Mouse (Mus musculus) liver, embryonic 11.5 days (tissue): Measurements from ENCODE around the gene Dhx30. TPM values are rescaled to one million over a fixed set of nuclear protein-coding genes. Genes with fewer than 3 reads are reported as not detected.

ENCODE experiments used
- ATAC-seq: fragments of 200-750 bp; cut with Nextera tagmentation; replicated peaks from 2 replicates; pipeline ENCODE4 v1.8.0; 2017; ENCODE audit warnings: moderate number of reproducible peaks, mild to moderate bottlenecking, moderate TSS enrichment, moderate library complexity; ENCODE audit not compliant: low FRiP score
- DNase-seq: peaks from one replicate; pipeline ENCODE4 v3.0.0-alpha.2; 2017; ENCODE audit warnings: low spot score
- H3K27ac ChIP-seq: fragments of 300-500 bp; sonication (generic); 2 replicates; pipeline ENCODE4 v1.5.1; 2014; ENCODE audit warnings: mild to moderate bottlenecking, low read depth, low read length, control low read depth
- H3K27me3 ChIP-seq: fragments of 300-500 bp; sonication (generic); replicated peaks from 2 replicates; pipeline ENCODE4 v1.6.1; 2014; ENCODE audit warnings: low read length, mixed read lengths; ENCODE audit not compliant: control insufficient read depth, insufficient read depth
- H3K36me3 ChIP-seq: fragments of 300-500 bp; sonication (generic); 2 replicates; pipeline ENCODE4 v1.6.1; 2014; ENCODE audit warnings: mild to moderate bottlenecking, low read length, moderate library complexity, mixed read lengths; ENCODE audit not compliant: control insufficient read depth, insufficient read depth
- H3K4me1 ChIP-seq: fragments of 300-500 bp; sonication (generic); replicated peaks from 2 replicates; pipeline ENCODE4 v1.6.1; 2014; ENCODE audit warnings: low read length, mixed read lengths; ENCODE audit not compliant: control insufficient read depth, insufficient read depth
- H3K4me2 ChIP-seq: fragments of 300-500 bp; sonication (generic); 2 replicates; pipeline ENCODE4 v1.6.1; 2014; ENCODE audit warnings: mild to moderate bottlenecking, control low read depth, moderate library complexity
- H3K4me3 ChIP-seq: fragments of 300-500 bp; sonication (generic); 2 replicates; pipeline ENCODE4 v1.5.1; 2014; ENCODE audit warnings: low read depth, low read length, control low read depth
- H3K9ac ChIP-seq: fragments of 300-500 bp; sonication (generic); 2 replicates; pipeline ENCODE4 v1.6.1; 2014; ENCODE audit warnings: low read depth, low read length, control low read depth
- H3K9me3 ChIP-seq: fragments of 300-500 bp; sonication (generic); 2 replicates; pipeline ENCODE4 v1.6.1; 2016; ENCODE audit warnings: low read length, inconsistent platforms, mixed read lengths; ENCODE audit not compliant: control insufficient read depth
- WGBS: fragments of 180-500 bp; shearing (Covaris S2); extraction: QIAGEN DNeasy Blood & Tissue Kit; methylation state at CpG from one replicate; pipeline ENCODE4 v1.1.7; 2014; 5-methylcytosine and 5-hydroxymethylcytosine counted together
- polyA plus RNA-seq: library from polyadenylated mRNA; unstranded; fragments of >200 nt; fragmentation: Nextera tagmentation; extraction: Ambion mirVana; gene quantifications from 2 replicates; pipeline ENCODE4 v1.2.1, GENCODE M21; 2014

The Dhx30 gene
- polyA plus RNA-seq, 1 experiment from 2014 or later = 124 TPM

- Histone ChIP-seq H3K27me3 (no peaks in the 10 kb centered on the region), H3K27ac (no peak overlapping the region), H3K4me3 (no peak overlapping the region), H3K9me3 (no peaks in the 10 kb centered on the region), H3K36me3 (peaks cover under 1% of the 10 kb centered on the region; the same call in 1 of the 2 replicates), H3K4me2 (no peak overlapping the region), H3K9ac (no peak overlapping the region), H3K4me1 (no peaks in the 10 kb centered on the region)
- WGBS = 86% methylated on average over 7 of the region's 7 CpGs
- no peak for DNase-seq
- ATAC-seq = no peak
Measured at GRCm38 (mm10) chr9:110062405-110062804, 55.2 kb downstream of the Dhx30 start.

GRCm38 (mm10) chr9:110060761-110061160 is 56.9 kb downstream of the Dhx30 start:
- ATAC-seq (no peak), DNase-seq (no peak)
- Histone ChIP-seq H3K27ac (no peak overlapping the region), H3K9ac (no peak overlapping the region), H3K4me1 (no peaks in the 10 kb centered on the region), H3K9me3 (no peaks in the 10 kb centered on the region), H3K36me3 (no peaks in the 10 kb centered on the region), H3K27me3 (no peaks in the 10 kb centered on the region), H3K4me2 (no peak overlapping the region), H3K4me3 (no peak overlapping the region)
- whole genome bisulfite sequencing = 87% methylated on average over 2 of the region's 2 CpGs

GRCm38 (mm10) chr9:110057200-110057599 is 60.4 kb downstream of the Dhx30 start:
- 82% methylated on average over 1 of the region's 1 CpGs for WGBS
- no peaks in the 10 kb centered on the region for H3K36me3 ChIP-seq
- H3K4me3 ChIP-seq = no peak overlapping the region
- no peak overlapping the region for H3K4me2 ChIP-seq
- no peaks in the 10 kb centered on the region for H3K9me3 ChIP-seq
- no peak for ATAC-seq
- H3K27ac ChIP-seq = no peak overlapping the region
- no peaks in the 10 kb centered on the region for H3K4me1 ChIP-seq
- no peak for DNase-seq
- no peak overlapping the region for H3K9ac ChIP-seq
- H3K27me3 ChIP-seq = no peaks in the 10 kb centered on the region

GRCm38 (mm10) chr9:110054781-110055180 is 62.8 kb downstream of the Dhx30 start:
- Histone ChIP-seq H3K4me2 (no peak overlapping the region), H3K9me3 (no peaks in the 10 kb centered on the region), H3K4me1 (no peaks in the 10 kb centered on the region), H3K9ac (no peak overlapping the region), H3K27me3 (no peaks in the 10 kb centered on the region), H3K36me3 (no peaks in the 10 kb centered on the region), H3K27ac (no peak overlapping the region), H3K4me3 (no peak overlapping the region)
- no peak for DNase-seq
- WGBS = 84% methylated on average over 3 of the region's 3 CpGs
- no peak for ATAC-seq

- Histone ChIP-seq H3K27me3 (no peaks in the 10 kb centered on the region), H3K9ac (no peak overlapping the region), H3K4me3 (no peak overlapping the region), H3K36me3 (no peaks in the 10 kb centered on the region), H3K27ac (no peak overlapping the region), H3K9me3 (no peaks in the 10 kb centered on the region), H3K4me2 (no peak overlapping the region), H3K4me1 (no peaks in the 10 kb centered on the region)
- WGBS = 88% methylated on average over 2 of the region's 2 CpGs
- ATAC-seq (no peak), DNase-seq (no peak)
Measured at GRCm38 (mm10) chr9:110054080-110054421, 63.6 kb downstream of the Dhx30 start.

GRCm38 (mm10) chr9:110053305-110054079 is 64.1 kb downstream of the Dhx30 start:
- no peaks in the 10 kb centered on the region for H3K27me3 ChIP-seq
- H3K9me3 ChIP-seq = no peaks in the 10 kb centered on the region
- H3K4me2 ChIP-seq = no peak overlapping the region
- H3K9ac ChIP-seq = no peak overlapping the region
- no peak overlapping the region for H3K27ac ChIP-seq
- WGBS = 65% methylated on average over 8 of the region's 8 CpGs
- no peak for DNase-seq
- H3K4me3 ChIP-seq = no peak overlapping the region
- H3K4me1 ChIP-seq = no peaks in the 10 kb centered on the region
- H3K36me3 ChIP-seq = no peaks in the 10 kb centered on the region
- ATAC-seq = no peak

- no peak overlapping the region for H3K4me3 ChIP-seq
- no peak overlapping the region for H3K27ac ChIP-seq
- no peaks in the 10 kb centered on the region for H3K4me1 ChIP-seq
- no peaks in the 10 kb centered on the region for H3K36me3 ChIP-seq
- no peaks in the 10 kb centered on the region for H3K27me3 ChIP-seq
- DNase-seq (no peak), ATAC-seq (no peak)
- H3K4me2 ChIP-seq = no peak overlapping the region
- WGBS = 85% methylated on average over 4 of the region's 4 CpGs
- no peak overlapping the region for H3K9ac ChIP-seq
- no peaks in the 10 kb centered on the region for H3K9me3 ChIP-seq
Measured at GRCm38 (mm10) chr9:110052951-110053304, 64.7 kb downstream of the Dhx30 start.

GRCm38 (mm10) chr9:110051869-110052661 is 65.6 kb downstream of the Dhx30 start:
- H3K9me3 ChIP-seq = no peaks in the 10 kb centered on the region
- H3K27me3 ChIP-seq = no peaks in the 10 kb centered on the region
- no peak overlapping the region for H3K4me2 ChIP-seq
- H3K27ac ChIP-seq = no peak overlapping the region
- WGBS = 78% methylated on average over 23 of the region's 23 CpGs
- no peak overlapping the region for H3K9ac ChIP-seq
- no peaks in the 10 kb centered on the region for H3K4me1 ChIP-seq
- ATAC-seq (no peak), DNase-seq (no peak)
- H3K4me3 ChIP-seq = no peak overlapping the region
- no peaks in the 10 kb centered on the region for H3K36me3 ChIP-seq

GRCm38 (mm10) chr9:110051184-110051583 is 66.4 kb downstream of the Dhx30 start:
- DNase-seq (no peak), ATAC-seq (no peak)
- H3K27me3 ChIP-seq = no peaks in the 10 kb centered on the region
- H3K27ac ChIP-seq = no peak overlapping the region
- no peaks in the 10 kb centered on the region for H3K36me3 ChIP-seq
- no peak overlapping the region for H3K4me2 ChIP-seq
- no peaks in the 10 kb centered on the region for H3K4me1 ChIP-seq
- H3K9ac ChIP-seq = no peak overlapping the region
- no peak overlapping the region for H3K4me3 ChIP-seq
- H3K9me3 ChIP-seq = no peaks in the 10 kb centered on the region
